Mouse (Mus musculus): Measurements from ENCODE around the gene Tpm3.

DNA sequence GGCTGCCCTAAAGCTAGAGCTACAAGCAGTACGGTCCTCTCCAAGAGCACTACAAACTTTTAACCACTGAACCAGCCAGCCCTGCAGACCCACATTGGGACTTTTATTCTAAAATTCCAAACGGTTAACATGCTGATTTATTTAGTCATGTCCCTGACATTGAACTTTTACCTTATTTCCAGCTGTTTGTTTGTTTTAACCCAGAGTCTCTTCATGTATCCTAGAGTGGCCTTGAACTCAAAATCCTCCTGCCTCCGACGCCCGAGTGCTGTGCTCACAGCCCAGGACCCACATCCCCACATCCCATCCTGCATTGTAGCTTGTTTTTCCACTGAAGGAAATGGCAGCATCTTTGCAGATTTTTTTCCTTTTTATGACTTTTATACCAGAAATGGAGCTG, 62.5 kb downstream of the Tpm3 start:
- TF ChIP-seq POLR2A (IDR thresholded peaks at IDR 0.05; ENCODE audit: insufficient read depth, low read length) (no peak), CTCF (IDR thresholded peaks at IDR 0.05; ENCODE audit: low read depth, low read length) (no peak), EP300 (IDR thresholded peaks at IDR 0.05; ENCODE audit: insufficient read depth, low read depth, low read length) (no peak)
